In genomic region chr15:85070561-85070960, GRCm38 (mm10) we compare ENCODE assay signal across 8 mouse cellular contexts. TPM values are rescaled to one million over a fixed set of nuclear protein-coding genes. Genes with fewer than 3 reads are reported as not detected.
DNase-seq lines count a peak whose midpoint lies in the region; ATAC-seq and TF ChIP-seq lines count a peak whose summit lies in the region.

No protein-coding gene starts in this region.

- no peak overlapping the region for H3K27ac ChIP-seq in midbrain, postnatal 0 days (ENCODE audit: low read depth, low read length)
- no peak overlapping the region for H3K27ac ChIP-seq in midbrain, embryonic 11.5 days (ENCODE audit: low read depth, low read length)
- H3K27ac ChIP-seq in limb, embryonic 14.5 days (replicated peaks; ENCODE audit: low read depth, low read length): no peak overlapping the region

- H3K4me2 ChIP-seq in midbrain, postnatal 0 days (ENCODE audit: low read depth, low read length, poor library complexity, severe bottlenecking): no peak overlapping the region
- H3K4me2 ChIP-seq in midbrain, embryonic 11.5 days: no peak overlapping the region
- no peak overlapping the region for H3K4me2 ChIP-seq in limb, embryonic 14.5 days (replicated peaks; ENCODE audit: low read depth, low read length, severe bottlenecking)

- 21% methylated on average over 2 of the region's 2 CpGs for WGBS in midbrain, postnatal 0 days
- 34% methylated on average over 2 of the region's 2 CpGs for WGBS in midbrain, embryonic 11.5 days
- WGBS in limb, embryonic 14.5 days: 40% methylated on average over 2 of the region's 2 CpGs

- no peaks in the 10 kb centered on the region for H3K27me3 ChIP-seq in midbrain, postnatal 0 days (ENCODE audit: insufficient read depth, low read length)
- H3K27me3 ChIP-seq in midbrain, embryonic 11.5 days (ENCODE audit: control insufficient read depth, insufficient read depth, low read length): no peaks in the 10 kb centered on the region
- H3K27me3 ChIP-seq in limb, embryonic 14.5 days (ENCODE audit: control insufficient read depth, insufficient read depth, low read length): no peaks in the 10 kb centered on the region

- DNase-seq in cerebellum, adult 11 months: peak; percentile 27
- DNase-seq in midbrain, postnatal 0 days (ENCODE audit: low spot score): peak; percentile 76
- DNase-seq in midbrain, embryonic 11.5 days (ENCODE audit: low spot score, missing footprints): no peak
- peak; percentile 46 for DNase-seq in c-Kit-positive CD71-positive TER-119-negative erythroid progenitor cells, embryonic 14.5 days (ENCODE audit: low read depth)
- DNase-seq in heart, postnatal 36 days: peak; percentile 34 to 39
- peak; percentile 78 for DNase-seq in limb, embryonic 14.5 days (ENCODE audit: low spot score)
- DNase-seq in telencephalon, adult 2 months (ENCODE audit: low read depth, low spot score): peak; percentile 35

- ATAC-seq in cerebellum, adult (ENCODE audit: insufficient number of reproducible peaks, low FRiP score, low TSS enrichment): no peak
- no peak for ATAC-seq in midbrain, postnatal 0 days (ENCODE audit: low FRiP score)
- ATAC-seq in midbrain, embryonic 11.5 days (ENCODE audit: low FRiP score): no peak
- no peak for ATAC-seq in limb, embryonic 14.5 days (ENCODE audit: low FRiP score, low read depth)

- H3K36me3 ChIP-seq in midbrain, postnatal 0 days (ENCODE audit: insufficient read depth, low read length): no peaks in the 10 kb centered on the region
- no peaks in the 10 kb centered on the region for H3K36me3 ChIP-seq in midbrain, embryonic 11.5 days (ENCODE audit: control insufficient read depth, insufficient read depth, low read length)
- H3K36me3 ChIP-seq in limb, embryonic 14.5 days (ENCODE audit: control insufficient read depth, insufficient read depth, low read length): no peaks in the 10 kb centered on the region

- no peak overlapping the region for H3K4me3 ChIP-seq in midbrain, postnatal 0 days (ENCODE audit: low read depth, low read length)
- H3K4me3 ChIP-seq in midbrain, embryonic 11.5 days (ENCODE audit: low read depth, low read length): no peak overlapping the region
- no peak overlapping the region for H3K4me3 ChIP-seq in limb, embryonic 14.5 days (replicated peaks; ENCODE audit: low read length)

- no peak overlapping the region for H3K9ac ChIP-seq in midbrain, postnatal 0 days (replicated peaks; ENCODE audit: low read length, poor library complexity, severe bottlenecking)
- no peak overlapping the region for H3K9ac ChIP-seq in midbrain, embryonic 11.5 days (ENCODE audit: low read length)
- no peak overlapping the region for H3K9ac ChIP-seq in limb, embryonic 14.5 days (ENCODE audit: low read depth, low read length, severe bottlenecking)

- intact Hi-C loops in heart, postnatal 36 days (cut with DNase I): loop anchor here (1.0 to 10.0 kb wide), 3 partner anchors 69 to 316 kb away; no protein-coding TSS in a partner anchor

- TF ChIP-seq POLR2A in limb, embryonic 14.5 days (IDR thresholded peaks at IDR 0.05; ENCODE audit: borderline replicate concordance, extremely low read depth, insufficient read depth, insufficient read length): no peak

- no peaks in the 10 kb centered on the region for H3K4me1 ChIP-seq in midbrain, postnatal 0 days (ENCODE audit: insufficient read depth, low read length)
- no peaks in the 10 kb centered on the region for H3K4me1 ChIP-seq in midbrain, embryonic 11.5 days (ENCODE audit: control insufficient read depth, insufficient read depth, low read length)
- H3K4me1 ChIP-seq in limb, embryonic 14.5 days (ENCODE audit: control insufficient read depth, insufficient read depth, low read length): no peaks in the 10 kb centered on the region

- peak; percentile 91 for TF ChIP-seq CTCF in midbrain, postnatal 0 days (IDR thresholded peaks at IDR 0.05)

- no peaks in the 10 kb centered on the region for H3K9me3 ChIP-seq in midbrain, postnatal 0 days (ENCODE audit: low read length)
- H3K9me3 ChIP-seq in midbrain, embryonic 11.5 days (ENCODE audit: control insufficient read depth, low read length): no peaks in the 10 kb centered on the region
- H3K9me3 ChIP-seq in limb, embryonic 14.5 days (ENCODE audit: control insufficient read depth, low read length): no peaks in the 10 kb centered on the region

RNA-seq across cellular contexts. Expression of gene Fam118a, which starts 41.8 kb away (rescaled TPM):
- total RNA-seq in midbrain, postnatal 0 days (2014; rRNA removed): 18.0 and 21.0 TPM in 2 replicates
- 29.5 TPM in 2 replicates for polyA plus RNA-seq in midbrain, postnatal 0 days (2015; fragmentation: Nextera tagmentation; extraction: Ambion mirVana)
- 30.1 and 32.1 TPM in 2 replicates for polyA plus RNA-seq in midbrain, embryonic 11.5 days (2014; fragmentation: Nextera tagmentation; extraction: Ambion mirVana)
- 1 to 10 TPM; 7.1 to 7.2 TPM for total RNA-seq in heart, postnatal 36 days (2021)
- 15.5 and 16.4 TPM in 2 replicates for polyA plus RNA-seq in limb, embryonic 14.5 days (2012; rRNA removed)
- 21.7 and 23.1 TPM in 2 replicates for polyA plus RNA-seq in limb, embryonic 14.5 days (2014; fragmentation: Nextera tagmentation; extraction: Ambion mirVana)

RNA-seq across cellular contexts. Expression of gene Upk3a, which starts 53.6 kb away (rescaled TPM):
- total RNA-seq in midbrain, postnatal 0 days (2014; rRNA removed): 0.28 and 0.66 TPM in 2 replicates
- polyA plus RNA-seq in midbrain, postnatal 0 days (2015; fragmentation: Nextera tagmentation; extraction: Ambion mirVana): 3.0 and 3.6 TPM in 2 replicates
- polyA plus RNA-seq in midbrain, embryonic 11.5 days (2014; fragmentation: Nextera tagmentation; extraction: Ambion mirVana): 0.15 TPM in 1 of 2 replicates, not detected in the other
- not detected for total RNA-seq in heart, postnatal 36 days (2021)
- polyA plus RNA-seq in limb, embryonic 14.5 days (2012; rRNA removed): 0.06 and 0.08 TPM in 2 replicates
- not detected in 2 replicates for polyA plus RNA-seq in limb, embryonic 14.5 days (2014; fragmentation: Nextera tagmentation; extraction: Ambion mirVana)
